Mouse (Mus musculus): ENCODE results near the gene Nrxn2. TPM values are rescaled to one million over a fixed set of nuclear protein-coding genes. Genes with fewer than 3 reads are reported as not detected.
A peak's percentile ranks its signal among the peaks of the same experiment; 100 is the strongest.

Gene Nrxn2
- polyA plus RNA-seq, 1 experiment: 0.01 TPM

DNA sequence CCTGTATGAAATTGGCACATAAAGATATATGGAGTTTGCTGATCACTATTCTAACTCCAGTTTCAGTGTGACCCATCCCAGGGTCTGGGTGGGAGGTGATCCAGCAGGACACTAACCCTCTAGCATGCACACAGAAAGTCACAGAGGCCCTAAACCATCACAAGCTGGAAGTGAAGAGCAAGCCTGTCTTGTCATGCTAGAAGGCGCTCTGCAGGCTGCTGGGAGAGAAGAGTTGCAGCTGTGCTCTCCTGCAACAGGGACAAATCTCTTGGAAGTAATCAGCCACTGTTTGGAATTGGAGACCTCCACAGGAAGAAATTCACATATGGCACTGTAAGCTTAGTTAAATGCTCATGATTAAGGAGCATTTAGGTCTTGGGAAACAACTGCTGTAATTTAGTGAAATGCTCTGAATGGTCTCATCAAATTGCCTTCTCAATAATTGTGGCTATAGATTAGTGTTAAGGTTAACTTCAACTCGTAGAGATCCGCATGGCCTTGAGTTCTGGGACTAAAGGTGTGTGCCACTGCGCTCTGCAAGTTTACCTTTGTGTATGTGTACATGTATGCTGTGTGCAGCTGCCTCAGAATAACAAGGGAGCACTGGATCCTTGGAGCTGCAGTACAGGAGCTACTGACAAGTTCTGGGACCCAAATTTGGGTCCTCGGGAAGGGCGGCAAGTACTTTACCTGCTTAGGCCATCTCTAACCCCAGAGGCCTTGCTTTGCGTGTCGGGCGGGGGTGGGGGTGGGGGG, 37.9 kb upstream of the Nrxn2 start:
- no peaks in the 10 kb centered on the region for H3K27me3 ChIP-seq (ENCODE audit: control insufficient read depth, insufficient read depth, insufficient read length)
- H3K4me2 ChIP-seq (ENCODE audit: low read depth): no peak overlapping the region
- no peak overlapping the region for H3ac ChIP-seq (ENCODE audit: control insufficient read depth, insufficient read length)
- H3K79me2 ChIP-seq (ENCODE audit: control insufficient read depth, insufficient read depth): no peaks in the 10 kb centered on the region
- peaks cover 27% of the 10 kb centered on the region for H3K36me3 ChIP-seq (ENCODE audit: control insufficient read depth, insufficient read depth)
- no peak overlapping the region for H3K4me3 ChIP-seq
- TF ChIP-seq TCF3 (IDR thresholded peaks at IDR 0.05; ENCODE audit: insufficient read length, low read depth) (no peak), POLR2AphosphoS2 (IDR thresholded peaks at IDR 0.05; ENCODE audit: insufficient read length, low read depth) (peak; percentile 68), POLR2A (IDR thresholded peaks at IDR 0.05; ENCODE audit: insufficient read length, low read depth) (peak; percentile 14), MYOD1 (IDR thresholded peaks at IDR 0.05; ENCODE audit: control insufficient read depth in 1 of 3, insufficient read length in 2 of 3, low read depth in 2 of 3) (no peak), USF1 (IDR thresholded peaks at IDR 0.05; ENCODE audit: low read depth) (no peak), REST (IDR thresholded peaks at IDR 0.05; ENCODE audit: insufficient read depth, insufficient read length) (no peak)

DNA sequence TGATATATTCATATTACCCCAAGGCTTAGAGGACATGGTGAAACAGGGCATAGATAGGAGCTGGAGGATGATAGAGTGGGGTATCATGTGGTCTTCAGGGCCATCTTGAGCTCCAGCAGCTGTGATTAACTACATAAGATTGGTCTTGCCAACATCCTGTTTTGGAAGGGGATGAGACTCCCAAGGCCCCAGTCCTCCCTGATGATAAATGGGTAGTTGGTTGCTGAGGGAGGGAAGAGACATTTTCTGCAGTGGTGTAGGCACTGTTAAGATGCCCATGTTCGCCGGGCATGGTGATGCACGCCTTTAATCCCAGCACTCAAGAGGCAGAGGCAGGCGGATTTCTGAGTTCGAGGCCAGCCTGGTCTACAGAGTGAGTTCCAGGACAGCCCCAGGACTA, 37.3 kb upstream of the Nrxn2 start:
- no peaks in the 10 kb centered on the region for H3K79me2 ChIP-seq (ENCODE audit: control insufficient read depth, insufficient read depth)
- TF ChIP-seq CEBPB (IDR thresholded peaks at IDR 0.05; ENCODE audit: insufficient read depth, poor library complexity, severe bottlenecking) (no peak), POLR2AphosphoS2 (IDR thresholded peaks at IDR 0.05; ENCODE audit: insufficient read length, low read depth) (peak; percentile 33)

DNA sequence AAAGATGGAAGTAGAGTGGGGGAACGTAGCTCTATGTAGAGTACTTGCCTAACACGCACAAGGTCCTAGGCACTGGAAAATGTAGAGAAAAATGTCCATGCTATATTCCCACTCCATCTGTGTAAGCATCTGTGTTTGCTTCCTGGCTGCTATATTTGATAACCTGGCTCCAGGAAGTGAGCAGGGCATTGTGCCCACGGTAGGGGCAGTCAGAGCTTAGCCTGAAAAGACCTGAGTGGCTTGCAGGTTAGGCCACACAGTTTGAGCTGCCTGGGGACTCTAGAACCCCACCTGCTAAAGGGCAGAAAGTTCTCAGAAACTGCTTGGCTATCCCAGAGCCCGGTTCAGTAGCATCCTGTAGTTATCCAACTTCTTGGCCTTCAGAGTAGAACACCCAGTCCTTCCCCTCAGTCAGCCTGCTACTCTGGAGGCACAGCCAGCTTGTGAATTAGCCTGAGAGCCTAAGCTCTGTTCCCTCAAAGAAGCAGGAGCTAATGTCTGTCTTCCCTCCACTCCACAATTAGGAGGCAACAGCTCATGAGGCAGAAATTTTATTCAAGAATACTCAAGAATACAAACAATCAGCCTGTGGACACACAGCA, 36.1 kb upstream of the Nrxn2 start:
- H3ac ChIP-seq (ENCODE audit: control insufficient read depth, insufficient read length): no peak overlapping the region
- H3K4me2 ChIP-seq (ENCODE audit: low read depth): no peak overlapping the region
- H3K4me3 ChIP-seq: no peak overlapping the region
- no peaks in the 10 kb centered on the region for H3K79me2 ChIP-seq (ENCODE audit: control insufficient read depth, insufficient read depth)
- TF ChIP-seq POLR2AphosphoS2 (IDR thresholded peaks at IDR 0.05; ENCODE audit: insufficient read length, low read depth): peak; percentile 32
- TF ChIP-seq E2F4 (IDR thresholded peaks at IDR 0.05; ENCODE audit: insufficient read depth): no peak
- no peak for TF ChIP-seq TCF12 (IDR thresholded peaks at IDR 0.05; ENCODE audit: insufficient read depth, poor library complexity, severe bottlenecking)
- peaks cover 15% of the 10 kb centered on the region for H3K36me3 ChIP-seq (ENCODE audit: control insufficient read depth, insufficient read depth)
- no peaks in the 10 kb centered on the region for H3K27me3 ChIP-seq (ENCODE audit: control insufficient read depth, insufficient read depth, insufficient read length)

More for the DNA sequence above, 37.3 kb upstream of the Nrxn2 start:
- no peak overlapping the region for H3K4me2 ChIP-seq (ENCODE audit: low read depth)
- no peak overlapping the region for H3K4me3 ChIP-seq
- H3K27me3 ChIP-seq (ENCODE audit: control insufficient read depth, insufficient read depth, insufficient read length): no peaks in the 10 kb centered on the region
- peaks cover 26% of the 10 kb centered on the region for H3K36me3 ChIP-seq (ENCODE audit: control insufficient read depth, insufficient read depth)
- H3ac ChIP-seq (ENCODE audit: control insufficient read depth, insufficient read length): no peak overlapping the region

DNA sequence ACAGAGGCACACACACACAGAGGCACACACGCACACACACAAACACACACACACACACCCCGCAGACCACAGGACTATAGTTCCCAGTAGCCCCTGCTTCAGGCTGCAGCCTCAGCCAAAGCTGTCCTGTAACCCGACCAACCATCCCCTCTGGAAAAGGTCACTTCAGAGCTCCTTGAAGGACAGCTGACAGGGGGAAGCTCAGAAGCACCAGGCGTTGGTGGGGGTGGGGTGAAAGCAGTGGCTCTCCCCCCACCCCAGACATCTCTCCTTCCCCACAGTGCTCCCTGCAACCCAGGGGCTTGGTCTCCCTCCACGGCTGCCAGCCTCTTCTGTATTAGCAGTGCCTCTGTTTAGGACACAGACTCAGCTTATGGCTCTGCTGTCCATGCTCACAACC, 35.1 kb upstream of the Nrxn2 start:
- H3K4me2 ChIP-seq (ENCODE audit: low read depth): peak overlapping the region; percentile 63
- no peaks in the 10 kb centered on the region for H3K27me3 ChIP-seq (ENCODE audit: control insufficient read depth, insufficient read depth, insufficient read length)
- no peak overlapping the region for H3K4me3 ChIP-seq
- peaks cover 4% of the 10 kb centered on the region for H3K36me3 ChIP-seq (ENCODE audit: control insufficient read depth, insufficient read depth)
- TF ChIP-seq USF1 (IDR thresholded peaks at IDR 0.05; ENCODE audit: low read depth) (no peak), MYOG (IDR thresholded peaks at IDR 0.05; ENCODE audit: control insufficient read depth in 1 of 3, insufficient read depth in 1 of 3, insufficient read length in 2 of 3, low read depth in 2 of 3) (peak in 1 of 3 experiments; percentile 51), POLR2AphosphoS2 (IDR thresholded peaks at IDR 0.05; ENCODE audit: insufficient read length, low read depth) (peak; percentile 10), MAX (IDR thresholded peaks at IDR 0.05; ENCODE audit: low read depth) (no peak), REST (IDR thresholded peaks at IDR 0.05; ENCODE audit: insufficient read depth, insufficient read length) (no peak), MYOD1 (IDR thresholded peaks at IDR 0.05; ENCODE audit: control insufficient read depth in 1 of 3, insufficient read length in 2 of 3, low read depth in 2 of 3) (peak in 2 of 3 experiments; percentile 2 to 37), TCF12 (IDR thresholded peaks at IDR 0.05; ENCODE audit: insufficient read depth, poor library complexity, severe bottlenecking) (no peak)
- no peak overlapping the region for H3ac ChIP-seq (ENCODE audit: control insufficient read depth, insufficient read length)
- H3K79me2 ChIP-seq (ENCODE audit: control insufficient read depth, insufficient read depth): no peaks in the 10 kb centered on the region

DNA sequence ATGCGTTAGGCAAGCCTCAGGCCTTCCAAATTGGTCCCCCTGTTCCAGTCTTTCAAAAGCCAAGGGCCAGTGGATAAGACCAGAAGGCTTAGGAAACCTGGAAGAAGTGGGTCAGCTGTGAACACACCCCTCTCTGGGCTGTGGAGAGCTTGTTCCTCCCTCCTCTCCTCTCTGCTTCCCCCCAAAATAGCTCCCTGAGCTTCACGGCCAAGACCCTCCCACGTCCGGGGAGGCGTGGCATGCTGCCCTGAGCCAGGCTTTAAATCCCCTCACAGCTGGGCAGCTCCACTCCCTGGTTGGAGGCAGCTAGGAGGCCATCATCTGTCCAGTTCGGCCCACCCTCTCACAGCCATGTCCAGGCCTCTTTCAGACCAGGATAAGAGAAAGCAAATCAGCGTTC, 34.4 kb upstream of the Nrxn2 start, which contains the start of gene Pygm:
Pygm (plus strand) TSS at position 272 of the 400 bp plus-strand sequence.
- H3K79me2 ChIP-seq (ENCODE audit: control insufficient read depth, insufficient read depth): no peaks in the 10 kb centered on the region
- peak within 1 kb of the TSS; percentile 17 for H3K4me3 ChIP-seq
- no peak within 1 kb of the TSS for H3ac ChIP-seq (ENCODE audit: control insufficient read depth, insufficient read length)
- peak within 1 kb of the TSS; percentile 66 for H3K4me2 ChIP-seq (ENCODE audit: low read depth)
- no peaks in the 10 kb centered on the region for H3K36me3 ChIP-seq (ENCODE audit: control insufficient read depth, insufficient read depth)
- no peaks in the 10 kb centered on the region for H3K27me3 ChIP-seq (ENCODE audit: control insufficient read depth, insufficient read depth, insufficient read length)
- peak; percentile 88 for TF ChIP-seq POLR2A (IDR thresholded peaks at IDR 0.05; ENCODE audit: insufficient read length, low read depth)
- no peak for TF ChIP-seq TCF3 (IDR thresholded peaks at IDR 0.05; ENCODE audit: insufficient read length, low read depth)
- peak; percentile 17 to 88 (median 35) for TF ChIP-seq MYOG (IDR thresholded peaks at IDR 0.05; ENCODE audit: control insufficient read depth in 1 of 3, insufficient read depth in 1 of 3, insufficient read length in 2 of 3, low read depth in 2 of 3)
- peak; percentile 80 for TF ChIP-seq POLR2AphosphoS2 (IDR thresholded peaks at IDR 0.05; ENCODE audit: insufficient read length, low read depth)
- peak in 2 of 3 experiments; percentile 36 to 71 for TF ChIP-seq MYOD1 (IDR thresholded peaks at IDR 0.05; ENCODE audit: control insufficient read depth in 1 of 3, insufficient read length in 2 of 3, low read depth in 2 of 3)
